26 mouse cellular contexts compared by ENCODE assay signal in the genomic region with DNA sequence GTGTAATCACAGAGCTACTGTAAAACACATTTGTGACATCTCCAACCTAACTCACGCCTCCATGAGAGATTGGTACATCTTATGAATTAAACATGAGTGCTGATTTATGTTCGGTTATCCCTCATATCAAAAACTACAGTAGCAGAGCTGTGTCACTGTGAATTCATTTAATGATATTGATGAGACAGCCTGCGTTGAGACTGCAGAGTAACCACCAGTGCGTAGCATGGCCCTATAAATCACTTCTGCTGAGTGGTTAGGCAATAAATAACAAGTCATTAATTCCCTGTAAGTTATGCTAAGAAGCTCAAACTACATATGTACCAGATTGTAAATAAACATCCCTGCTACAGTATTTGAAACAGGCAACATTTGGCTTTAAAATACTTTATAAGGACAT.
DNase-seq lines count a peak whose midpoint lies in the region; ATAC-seq and TF ChIP-seq lines count a peak whose summit lies in the region.
"Had no signal": no experiment of that assay in that cellular context is flagged by ENCODE, and none has a peak within 500 bp of the region (broad histone marks: within the 10 kb centered on the region; RNA-seq: fewer than 3 reads in every experiment).

No protein-coding gene starts in this region.

- no peak for TF ChIP-seq CTCF in kidney, postnatal 0 days (IDR thresholded peaks at IDR 0.05; ENCODE audit: low read depth)
- TF ChIP-seq CTCF in hindbrain, postnatal 0 days (IDR thresholded peaks at IDR 0.05; ENCODE audit: low read depth): no peak

- 18% methylated on average over 4 of the region's 4 CpGs for WGBS in kidney, postnatal 0 days
- WGBS in kidney, embryonic 16.5 days: 21% methylated on average over 4 of the region's 4 CpGs
- WGBS in hindbrain, embryonic 13.5 days: 39% methylated on average over 4 of the region's 4 CpGs
- 37% methylated on average over 4 of the region's 4 CpGs for WGBS in hindbrain, postnatal 0 days

- no peak overlapping the region for H3K27ac ChIP-seq in kidney, postnatal 0 days
- no peak overlapping the region for H3K27ac ChIP-seq in kidney, embryonic 16.5 days (ENCODE audit: low read length)
- peak overlapping the region; percentile 3; the same call in 1 of the 2 replicates for H3K27ac ChIP-seq in hindbrain, embryonic 13.5 days
- no peak overlapping the region for H3K27ac ChIP-seq in hindbrain, postnatal 0 days
- H3K27ac ChIP-seq: embryonic facial prominence, embryonic 10.5 days; heart, adult 2 months; intestine, embryonic 15.5 days; layer of hippocampus, adult 2 months; stomach, embryonic 15.5 days had no signal

- no peaks in the 10 kb centered on the region for H3K9me3 ChIP-seq in kidney, postnatal 0 days (replicated peaks; ENCODE audit: low read length)
- no peaks in the 10 kb centered on the region for H3K9me3 ChIP-seq in kidney, embryonic 16.5 days (ENCODE audit: low read length)
- no peaks in the 10 kb centered on the region for H3K9me3 ChIP-seq in hindbrain, embryonic 13.5 days
- no peaks in the 10 kb centered on the region for H3K9me3 ChIP-seq in hindbrain, postnatal 0 days (ENCODE audit: low read length)
- H3K9me3 ChIP-seq: embryonic facial prominence, embryonic 10.5 days; intestine, embryonic 15.5 days; megakaryocyte, embryonic 14.5 days; stomach, embryonic 15.5 days had no signal

- no peak for ATAC-seq in kidney, postnatal 0 days (replicated peaks; ENCODE audit: low FRiP score, low read depth)
- ATAC-seq in kidney, embryonic 16.5 days (ENCODE audit: low FRiP score, low TSS enrichment): no peak
- peak; percentile 77 for ATAC-seq in hindbrain, embryonic 13.5 days (ENCODE audit: low FRiP score)
- no peak for ATAC-seq in hindbrain, postnatal 0 days
- ATAC-seq: forebrain, embryonic 14.5 days; intestine, embryonic 15.5 days had no signal

- no peaks in the 10 kb centered on the region for H3K36me3 ChIP-seq in kidney, postnatal 0 days (ENCODE audit: insufficient read depth, low read length)
- H3K36me3 ChIP-seq in kidney, embryonic 16.5 days (ENCODE audit: insufficient read depth, low read length): no peaks in the 10 kb centered on the region
- H3K36me3 ChIP-seq in hindbrain, embryonic 13.5 days: no peaks in the 10 kb centered on the region
- H3K36me3 ChIP-seq in hindbrain, postnatal 0 days (ENCODE audit: insufficient read depth, low read length): no peaks in the 10 kb centered on the region
- H3K36me3 ChIP-seq: embryonic facial prominence, embryonic 10.5 days; intestine, embryonic 15.5 days; stomach, embryonic 15.5 days had no signal

- no peak overlapping the region for H3K4me2 ChIP-seq in kidney, postnatal 0 days (ENCODE audit: low read length)
- H3K4me2 ChIP-seq in kidney, embryonic 16.5 days (replicated peaks; ENCODE audit: low read depth, low read length): no peak overlapping the region
- H3K4me2 ChIP-seq in hindbrain, embryonic 13.5 days: no peak overlapping the region
- H3K4me2 ChIP-seq in hindbrain, postnatal 0 days (ENCODE audit: low read depth, low read length): no peak overlapping the region
- H3K4me2 ChIP-seq: intestine, embryonic 15.5 days; stomach, embryonic 15.5 days had no signal

- peak; percentile 69 for DNase-seq in kidney, postnatal 0 days (ENCODE audit: low spot score)
- DNase-seq in hindbrain, postnatal 0 days (ENCODE audit: low spot score): peak; percentile 18
- DNase-seq in retina, embryonic 14.5 days (ENCODE audit: low spot score): peak; percentile 33
- no peak for DNase-seq in thymus, postnatal 4 days
- DNase-seq in ovary, postnatal 36 days (ENCODE audit: low spot score): no peak
- DNase-seq: adrenal gland, postnatal 36 days; cerebellum, adult 9-10 months; gastrocnemius, postnatal 25 days; heart, adult 2 months; heart, postnatal 36 days; kidney, postnatal 10 days; layer of hippocampus, postnatal 36 days; left cerebral cortex, postnatal 4 days; liver; lung, postnatal 10 days; right cerebral cortex, postnatal 25 days; thymus, adult 18-20 months had no signal

- no peak overlapping the region for H3K4me3 ChIP-seq in kidney, postnatal 0 days (replicated peaks; ENCODE audit: low read depth, low read length)
- no peak overlapping the region for H3K4me3 ChIP-seq in kidney, embryonic 16.5 days (ENCODE audit: low read length)
- no peak overlapping the region for H3K4me3 ChIP-seq in hindbrain, embryonic 13.5 days
- H3K4me3 ChIP-seq in hindbrain, postnatal 0 days (ENCODE audit: low read length): no peak overlapping the region
- H3K4me3 ChIP-seq: embryonic facial prominence, embryonic 10.5 days; heart, adult 2 months; intestine, embryonic 15.5 days; layer of hippocampus, adult 2 months; megakaryocyte, embryonic 14.5 days; myocyte; stomach, embryonic 15.5 days had no signal

- H3K4me1 ChIP-seq in kidney, postnatal 0 days (replicated peaks; ENCODE audit: insufficient read depth, low read length): no peaks in the 10 kb centered on the region
- peaks cover 13% of the 10 kb centered on the region for H3K4me1 ChIP-seq in kidney, embryonic 16.5 days (ENCODE audit: insufficient read depth, low read length)
- peaks cover 17% of the 10 kb centered on the region for H3K4me1 ChIP-seq in hindbrain, embryonic 13.5 days (replicated peaks)
- 0 out of 2 replicates have a peak, but pooled peaks cover 3% of the 10 kb centered on the region for H3K4me1 ChIP-seq in hindbrain, postnatal 0 days (ENCODE audit: insufficient read depth, low read length)
- H3K4me1 ChIP-seq: embryonic facial prominence, embryonic 10.5 days; intestine, embryonic 15.5 days; megakaryocyte, embryonic 14.5 days; stomach, embryonic 15.5 days had no signal

- no peaks in the 10 kb centered on the region for H3K27me3 ChIP-seq in kidney, postnatal 0 days (ENCODE audit: insufficient read depth, low read length)
- H3K27me3 ChIP-seq in kidney, embryonic 16.5 days (ENCODE audit: insufficient read depth, low read length): no peaks in the 10 kb centered on the region
- H3K27me3 ChIP-seq in hindbrain, embryonic 13.5 days: no peaks in the 10 kb centered on the region
- no peaks in the 10 kb centered on the region for H3K27me3 ChIP-seq in hindbrain, postnatal 0 days (ENCODE audit: insufficient read depth, low read length)
- H3K27me3 ChIP-seq: intestine, embryonic 15.5 days; megakaryocyte, embryonic 14.5 days; stomach, embryonic 15.5 days had no signal

- no peak overlapping the region for H3K9ac ChIP-seq in kidney, postnatal 0 days (ENCODE audit: low read depth, low read length)
- no peak overlapping the region for H3K9ac ChIP-seq in kidney, embryonic 16.5 days (replicated peaks; ENCODE audit: low read length)
- H3K9ac ChIP-seq in hindbrain, embryonic 13.5 days: no peak overlapping the region
- H3K9ac ChIP-seq in hindbrain, postnatal 0 days (replicated peaks; ENCODE audit: low read length): no peak overlapping the region
- H3K9ac ChIP-seq: intestine, embryonic 15.5 days; stomach, embryonic 15.5 days had no signal

Comparison
In these comparisons a context has a peak if more than half of its experiments do, and no peak if none do; other contexts are left out.
1. DNase-seq: peak in kidney, postnatal 0 days (single experiment), hindbrain, postnatal 0 days (single experiment) and retina, embryonic 14.5 days (single experiment); none in thymus, postnatal 4 days (single experiment) and ovary, postnatal 36 days (single experiment).